Mouse (Mus musculus) CH12.LX (cell line): ENCODE measurements at regions not wholly inside any gene's neighbourhood (a gene's known extent, or its start where the extent isn't known, plus 50 kb on each side); places are given as distances from the start of the nearest gene placed in this dataset.

Experiments
- CTCF ChIP-seq, 2 experiments: IDR thresholded peaks in 1 of 2; conservative IDR thresholded peaks in 1 of 2; 2 replicates each; pipeline ENCODE4 v1.5.1; 2011 to 2012; ENCODE audit warnings: low read depth in 2 of 2, low read length in 2 of 2, improper control_type of control experiment in 1 of 2, inconsistent platforms in 1 of 2, mild to moderate bottlenecking in 1 of 2, moderate library complexity in 1 of 2
- ELF1 ChIP-seq: IDR thresholded peaks from 2 replicates; pipeline ENCODE4 v1.6.1; 2014; ENCODE audit warnings: low read depth, mild to moderate bottlenecking, inconsistent platforms, low read length, improper control_type of control experiment
- EP300 ChIP-seq: IDR thresholded peaks from 2 replicates; pipeline ENCODE4 v1.6.1; 2011; ENCODE audit warnings: low read length, improper control_type of control experiment
- ETS1 ChIP-seq: conservative IDR thresholded peaks from 2 replicates; pipeline ENCODE4 v1.6.1; 2012; ENCODE audit warnings: low read depth, mild to moderate bottlenecking, inconsistent platforms, low read length, improper control_type of control experiment, moderate library complexity
- MAX ChIP-seq: IDR thresholded peaks from 2 replicates; pipeline ENCODE4 v1.6.1; 2011; ENCODE audit warnings: low read length, improper control_type of control experiment
- MXI1 ChIP-seq: IDR thresholded peaks from 2 replicates; pipeline ENCODE4 v1.6.1; 2011; ENCODE audit warnings: mild to moderate bottlenecking, low read depth, low read length, improper control_type of control experiment
- POLR2A ChIP-seq: IDR thresholded peaks from 2 replicates; pipeline ENCODE4 v1.6.1; 2011; ENCODE audit warnings: low read depth, mild to moderate bottlenecking, improper control_type of control experiment, low read length
- RAD21 ChIP-seq: IDR thresholded peaks from 2 replicates; pipeline ENCODE4 v1.6.1; 2011; ENCODE audit warnings: low read depth, mild to moderate bottlenecking, low read length, improper control_type of control experiment, moderate library complexity
- TBP ChIP-seq: conservative IDR thresholded peaks from 2 replicates; pipeline ENCODE4 v1.6.1; 2011; ENCODE audit warnings: low read depth, low read length, improper control_type of control experiment
- USF1 ChIP-seq: IDR thresholded peaks from 2 replicates; pipeline ENCODE4 v1.6.1; 2014; ENCODE audit warnings: low read depth, mild to moderate bottlenecking, inconsistent platforms, low read length, improper control_type of control experiment
- ZNF384 ChIP-seq: IDR thresholded peaks from 2 replicates; pipeline ENCODE4 v1.6.1; 2012; ENCODE audit warnings: low read depth, low read length, improper control_type of control experiment, inconsistent platforms

- TF ChIP-seq POLR2A: no peak
- no peak for TF ChIP-seq ZNF384
- no peak for TF ChIP-seq USF1
- TF ChIP-seq CTCF (conservative IDR thresholded peaks at IDR 0.05 in 1 of 2, IDR thresholded peaks at IDR 0.05 in 1 of 2; ENCODE audit: low read depth in 2 of 2, low read length in 2 of 2): no peak
- no peak for TF ChIP-seq EP300
- no peak for TF ChIP-seq RAD21
- TF ChIP-seq ETS1: no peak
- TF ChIP-seq MAX: no peak
- no peak for TF ChIP-seq TBP
- TF ChIP-seq MXI1: no peak
- TF ChIP-seq ELF1: no peak
Measured at GRCm38 (mm10) chr1:124339444-124339843, 294.1 kb upstream of the Dpp10 start.
